Mouse (Mus musculus) c-Kit-positive CD71-negative TER-119-negative erythroid progenitor cells, embryonic 14.5 days (primary cell): ENCODE measurements around the gene Sphk2.

Experiments
- DNase-seq: peaks from one replicate; pipeline ENCODE4 v3.0.0-alpha.2; 2013; ENCODE audit warnings: low read depth

Sphk2 gene

DNA sequence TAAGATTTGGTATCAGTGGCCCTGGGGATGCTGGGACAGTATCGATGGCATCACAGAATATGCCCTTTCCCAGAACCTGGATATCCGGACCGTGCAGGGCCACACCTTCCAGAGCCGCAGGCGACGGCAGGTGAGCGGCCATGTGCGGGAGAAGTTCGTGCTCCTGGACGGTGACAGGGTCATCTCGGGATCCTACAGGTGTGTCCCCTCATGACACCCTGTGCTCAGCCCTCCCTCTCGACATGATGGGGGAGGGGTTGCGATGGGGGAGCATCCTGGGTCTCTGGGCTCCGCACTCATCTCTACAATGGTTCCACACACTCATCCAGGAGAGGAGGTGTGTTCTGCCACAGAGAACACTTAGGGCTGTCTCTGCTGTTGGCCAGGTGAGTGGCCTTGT, 6.0 kb upstream of the Sphk2 start:
- no peak for DNase-seq

DNA sequence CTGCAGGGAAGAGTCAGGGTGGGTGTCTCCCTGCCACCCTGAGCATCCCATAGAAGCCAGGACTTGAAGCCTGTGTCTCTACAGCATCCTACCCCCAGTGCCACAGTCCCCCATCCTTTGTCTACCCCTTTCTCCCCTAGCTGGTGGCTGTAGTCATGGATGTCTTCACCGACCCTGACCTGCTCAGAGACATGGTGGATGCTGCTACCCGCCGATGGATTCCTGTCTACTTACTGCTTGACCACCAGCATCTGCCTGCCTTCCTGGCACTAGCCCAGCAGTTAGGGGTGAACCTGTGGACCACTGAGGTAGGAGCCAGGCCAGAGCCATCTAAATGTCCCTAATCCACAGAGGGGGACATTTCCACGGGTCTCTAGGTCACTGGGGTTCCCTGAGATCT, 5.5 kb upstream of the Sphk2 start:
- DNase-seq, result no peak

DNA sequence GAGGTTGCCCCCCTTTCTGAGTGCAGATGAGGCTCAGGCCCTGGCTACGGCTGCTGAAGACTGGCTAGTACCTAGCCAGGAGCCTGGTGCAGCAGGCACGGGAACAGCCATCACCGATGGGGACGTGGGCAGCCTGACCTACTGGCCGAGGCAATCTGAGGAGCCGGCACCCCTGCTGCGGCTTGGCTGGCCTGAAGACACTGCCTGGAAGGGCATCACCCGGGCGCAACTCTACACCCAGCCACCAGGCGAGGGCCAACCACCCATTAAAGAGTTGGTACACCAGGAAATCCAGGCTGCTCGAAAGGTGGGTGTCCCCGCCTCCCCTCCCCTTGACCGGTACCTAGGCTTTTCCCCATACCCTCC, 4.5 kb upstream of the Sphk2 start:
- DNase-seq, result no peak

DNA sequence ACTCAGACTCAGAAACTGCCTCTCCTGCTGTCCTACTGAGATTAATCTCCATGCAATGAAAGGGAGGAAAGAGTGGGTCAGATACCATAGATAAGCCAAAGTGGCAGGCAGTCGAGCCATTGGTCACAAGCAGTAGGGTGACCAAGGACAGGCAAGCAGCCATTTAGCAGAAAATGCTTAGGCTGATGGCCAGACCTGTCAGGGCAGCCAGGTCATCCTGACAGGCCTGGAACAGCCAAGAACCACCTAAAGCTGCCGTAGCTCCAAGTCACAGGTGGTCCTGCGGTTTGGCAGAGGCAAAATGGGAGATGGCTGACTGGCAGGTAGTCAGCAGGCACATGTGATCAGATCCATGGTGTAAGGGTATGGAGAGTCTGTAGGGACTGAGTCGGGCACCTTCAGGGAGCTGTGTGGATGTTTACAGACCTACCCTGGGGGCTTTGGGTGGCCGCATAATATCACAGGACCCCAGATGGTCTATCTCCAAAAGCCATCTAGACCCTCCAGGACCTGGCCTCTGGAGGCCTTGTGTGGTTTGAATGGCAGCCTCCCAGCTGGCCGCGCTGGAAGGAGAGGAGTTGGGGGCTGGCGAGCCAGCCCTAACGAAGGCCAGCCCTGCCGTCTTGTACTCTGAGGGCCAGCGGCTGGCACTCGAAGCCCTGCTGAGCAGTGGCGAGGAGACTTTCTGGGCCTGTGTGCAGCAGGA, 4.0 kb upstream of the Sphk2 start:
- DNase-seq, result no peak

DNA sequence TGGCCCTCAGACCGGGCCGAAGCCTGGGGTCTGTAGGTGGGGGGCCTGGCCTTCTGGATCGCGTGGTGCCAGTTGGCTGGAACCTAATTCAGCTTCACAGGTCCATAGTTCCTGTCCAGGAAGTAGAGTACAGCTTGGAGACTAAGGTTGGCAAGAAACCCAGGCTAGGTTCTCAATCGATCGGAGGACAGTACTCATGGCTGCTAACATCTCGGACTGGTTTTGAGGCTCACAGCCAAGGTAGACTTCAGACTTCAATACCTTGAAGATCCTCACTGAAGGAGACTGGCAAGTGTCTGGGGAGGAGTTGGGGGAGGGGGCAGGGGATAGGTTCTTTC, 3.4 kb upstream of the Sphk2 start:
- DNase-seq, result no peak

DNA sequence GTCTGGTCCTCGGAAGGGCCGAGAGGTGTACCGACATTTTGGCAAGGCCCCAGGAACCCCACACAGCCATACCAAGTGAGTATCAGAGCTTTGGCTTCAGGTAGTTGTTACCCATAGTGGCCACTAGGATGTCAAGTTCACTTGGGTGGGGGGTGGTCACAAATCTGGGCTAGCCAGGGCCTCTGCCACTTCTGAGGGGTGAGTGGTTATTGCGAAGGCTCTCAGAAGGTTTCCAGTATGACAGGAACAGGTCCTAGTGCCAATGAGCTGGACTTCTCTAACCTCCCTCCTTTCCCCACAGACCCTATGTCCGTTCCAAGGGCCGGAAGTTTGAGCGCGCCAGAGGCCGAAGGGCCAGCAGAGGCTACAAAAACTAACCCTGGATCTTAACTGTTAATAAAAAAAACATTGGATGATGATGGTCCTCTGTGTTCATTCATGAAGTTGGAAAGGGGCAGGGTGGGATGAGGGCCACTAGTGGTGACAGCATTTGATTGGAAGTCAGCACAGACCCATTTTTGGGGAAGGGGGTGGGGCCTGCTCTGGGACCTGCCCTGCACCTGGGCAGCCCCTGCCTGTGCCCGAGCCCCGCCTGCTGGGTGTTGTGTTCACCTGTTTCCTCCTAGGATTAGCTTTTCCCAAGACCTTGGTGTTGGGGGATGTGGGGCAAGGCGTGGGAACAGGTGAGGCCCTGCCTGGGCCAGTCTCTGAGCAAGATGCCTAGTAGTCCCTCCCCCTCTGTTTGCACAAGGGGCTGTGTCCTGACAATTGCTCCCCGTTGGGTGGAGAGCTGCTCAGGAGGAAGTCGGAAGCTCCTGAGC, 2.8 kb upstream of the Sphk2 start, which contains the start of gene Fam83e:
Gene Fam83e (plus strand): TSS at position 800 of the 821 bp plus-strand sequence.
- DNase-seq, result no peak

DNA sequence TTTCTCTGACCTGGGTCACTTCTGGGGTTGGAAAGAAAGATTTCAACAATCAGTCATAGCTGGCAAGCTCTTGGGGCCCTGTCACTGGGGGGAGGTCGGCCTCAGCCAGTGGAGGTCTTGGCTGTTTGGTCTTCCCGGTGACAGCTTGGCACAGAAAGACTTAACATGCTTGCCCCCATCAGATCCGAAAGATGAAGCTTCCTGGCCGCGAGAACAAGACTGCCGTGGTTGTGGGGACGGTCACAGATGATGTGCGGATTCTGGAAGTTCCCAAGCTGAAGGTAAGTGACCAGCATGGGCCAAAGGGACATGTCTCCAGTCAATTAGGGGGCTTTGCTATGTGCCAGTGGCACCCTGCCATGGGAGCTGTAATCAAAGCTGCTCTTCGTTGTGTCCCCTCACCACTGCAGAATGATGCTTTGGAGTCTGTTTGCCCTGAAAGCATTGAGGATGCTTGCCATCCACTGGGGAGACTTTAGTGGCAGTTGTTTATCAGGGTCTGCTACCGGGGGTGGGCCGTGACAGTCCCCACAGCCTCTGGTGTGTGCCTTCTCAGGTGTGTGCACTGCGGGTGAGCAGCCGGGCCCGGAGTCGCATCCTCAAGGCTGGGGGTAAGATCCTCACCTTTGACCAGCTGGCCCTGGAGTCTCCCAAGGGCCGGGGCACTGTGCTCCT, 2.1 kb upstream of the Sphk2 start:
- no peak for DNase-seq

DNA sequence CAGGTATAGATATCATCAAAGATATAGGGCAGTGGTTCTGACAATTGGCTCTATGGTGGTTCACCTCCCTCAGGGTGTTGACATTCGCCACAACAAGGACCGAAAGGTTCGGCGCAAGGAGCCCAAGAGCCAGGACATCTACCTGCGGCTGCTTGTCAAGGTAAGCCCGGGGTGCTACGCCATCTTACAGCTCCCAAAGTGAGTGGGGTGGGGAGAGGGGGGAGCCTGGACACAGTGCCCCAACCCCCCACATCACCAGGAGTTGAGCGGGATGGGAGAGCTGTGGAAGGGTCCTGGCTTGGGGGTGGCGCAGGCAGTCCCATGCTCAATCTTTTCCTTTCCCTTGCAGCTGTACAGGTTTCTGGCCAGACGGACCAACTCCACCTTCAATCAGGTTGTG, 1.4 kb upstream of the Sphk2 start:
- DNase-seq, result no peak

DNA sequence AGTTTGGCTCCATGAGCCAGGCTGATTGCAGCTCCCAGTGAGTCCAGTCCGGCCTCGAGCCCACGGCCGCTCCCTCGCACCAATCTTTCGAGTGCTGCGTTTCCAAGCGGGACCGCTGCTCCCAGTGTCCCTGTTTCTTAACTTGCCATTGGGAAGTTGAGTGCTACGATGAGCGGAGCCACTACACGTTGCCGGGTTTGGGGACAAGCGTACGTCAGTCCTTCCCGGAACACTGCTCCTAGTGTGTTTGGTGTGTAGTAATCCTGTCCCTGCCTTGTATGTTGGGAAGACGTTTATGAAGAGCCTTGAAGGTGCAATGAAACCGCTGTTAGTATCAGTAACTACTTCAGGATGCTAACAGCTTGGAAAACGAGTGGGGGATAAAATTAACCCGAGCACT, 529 bp upstream of the Sphk2 start:
- no peak for DNase-seq

DNA sequence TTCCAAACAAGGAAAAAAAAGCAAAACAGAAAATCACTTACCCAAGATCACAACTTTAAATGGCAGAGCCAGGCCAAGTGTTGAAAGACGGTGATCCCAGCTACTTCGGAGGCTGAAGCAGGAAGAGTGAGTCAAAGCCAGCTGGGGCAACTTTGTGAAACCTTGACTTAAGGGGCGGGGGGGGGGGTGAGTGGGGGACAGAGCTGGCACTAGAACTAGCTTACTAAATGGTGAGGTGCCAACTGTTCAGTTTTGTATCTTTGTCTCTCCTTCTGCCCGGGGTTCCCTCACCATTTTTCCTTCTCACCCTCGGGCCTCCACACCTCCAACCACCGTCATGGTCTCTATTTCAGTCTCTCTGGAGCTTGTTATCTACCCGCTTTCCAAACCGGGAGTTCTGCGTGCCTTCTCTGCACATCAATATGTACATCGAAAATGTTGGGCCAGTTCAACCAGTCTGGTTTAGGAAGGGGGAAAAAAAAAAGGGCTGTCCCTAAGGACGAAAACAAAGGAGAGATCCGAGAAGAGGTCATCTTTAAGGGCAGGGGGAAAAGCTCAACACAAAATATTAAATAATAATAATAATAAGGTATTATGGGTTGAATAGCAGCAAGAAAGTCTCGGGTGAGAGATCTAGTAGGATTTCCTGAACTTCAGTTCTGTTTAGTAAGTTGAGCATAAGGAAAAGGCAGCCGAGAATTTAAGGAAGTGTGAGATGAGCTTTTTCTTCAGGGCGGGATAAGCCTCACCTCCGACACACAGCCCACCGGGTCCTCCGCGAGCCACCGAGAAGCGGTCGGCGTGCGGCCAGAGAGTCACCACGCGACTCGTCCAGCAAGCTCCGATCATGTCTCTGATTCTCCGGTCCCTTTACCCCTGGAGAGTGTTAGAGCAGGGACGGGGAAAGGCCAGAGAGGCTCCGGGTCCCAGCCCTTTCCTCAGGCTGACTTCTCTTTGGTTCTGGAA, 567 bp downstream of the Sphk2 start:
- no peak for DNase-seq

DNA sequence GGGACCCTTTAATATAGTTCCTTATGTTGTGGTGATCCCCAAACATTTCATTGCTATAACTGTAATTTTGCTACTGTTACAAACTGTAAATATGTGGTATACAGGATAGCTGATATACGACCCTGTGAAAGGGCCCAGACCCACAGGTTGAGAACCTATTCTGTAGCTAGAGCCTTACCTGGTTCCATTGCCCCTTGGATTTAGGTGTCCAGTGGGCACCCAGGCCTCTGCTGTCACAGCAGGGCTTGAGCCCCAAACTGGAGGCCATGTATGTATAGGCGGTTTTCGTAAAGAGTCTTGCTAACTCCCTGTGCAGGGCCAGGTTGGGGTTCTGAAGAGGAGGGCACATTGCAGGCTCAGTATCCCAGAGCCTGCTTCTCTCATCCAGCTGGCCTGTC, 1.3 kb downstream of the Sphk2 start:
- no peak for DNase-seq

DNA sequence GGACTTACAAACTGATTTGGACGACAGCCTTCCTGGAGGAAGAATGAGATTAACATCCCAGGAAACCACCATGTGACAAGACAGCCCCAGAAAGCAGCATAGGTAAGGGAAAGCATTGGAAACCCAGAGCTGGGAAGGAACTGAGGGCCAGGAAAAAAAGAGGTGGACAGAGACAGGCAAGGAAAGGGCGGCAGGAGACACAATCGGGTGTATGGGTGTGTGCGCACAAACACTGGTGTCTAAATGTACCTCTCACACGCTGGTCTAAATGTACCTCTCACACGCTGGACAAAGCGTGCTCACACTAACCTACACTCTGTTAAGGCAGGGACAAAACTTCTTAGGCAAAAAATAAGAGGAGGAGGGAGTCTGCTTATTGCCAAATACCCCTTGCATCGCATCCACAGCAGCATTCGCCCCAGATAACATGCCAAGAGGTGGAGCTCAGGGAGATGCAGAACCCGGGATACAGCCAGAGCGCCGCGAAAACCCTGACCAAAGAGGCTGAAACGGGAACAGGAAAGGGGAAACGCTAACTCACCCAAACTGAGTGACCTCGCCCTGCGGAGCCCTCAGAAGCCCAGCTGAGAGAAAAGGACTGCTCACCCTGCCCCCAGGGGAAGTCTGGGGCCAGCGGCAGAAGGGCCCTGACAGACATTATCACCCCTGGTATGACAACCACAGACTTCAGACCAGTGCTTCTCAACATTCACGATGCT, 1.9 kb downstream of the Sphk2 start:
- DNase-seq, result no peak

DNA sequence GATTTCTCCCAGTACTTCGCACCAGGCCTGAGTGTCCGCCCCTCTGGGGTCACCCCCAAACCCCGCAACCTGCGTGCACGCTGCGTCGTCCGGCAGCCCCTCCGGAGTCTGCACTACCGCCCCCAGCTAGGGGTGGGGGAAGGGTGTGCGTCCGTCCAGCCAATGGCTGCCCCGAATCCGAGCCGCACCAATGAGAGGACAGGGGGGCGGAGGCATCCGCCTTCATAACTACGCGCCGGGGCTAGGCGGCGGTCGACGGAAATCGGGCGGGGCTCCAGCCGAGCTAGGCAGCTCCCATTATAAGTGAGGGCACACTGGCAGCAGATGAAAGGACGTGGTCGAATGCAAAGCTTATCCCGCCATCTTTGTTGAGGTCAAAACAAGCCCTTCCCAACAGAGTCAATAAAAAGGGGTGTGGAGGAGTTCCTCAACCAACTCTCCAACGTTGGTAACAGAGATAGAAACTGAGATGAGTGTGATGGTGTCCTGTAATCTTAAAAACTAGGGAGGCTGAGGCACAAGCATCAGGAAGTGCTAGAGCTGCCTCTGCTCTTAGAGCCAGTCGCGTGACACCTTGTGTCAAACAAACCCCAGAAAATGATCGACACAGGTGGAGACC, 2.6 kb downstream of the Sphk2 start, which contains the start of gene Rpl18:
Gene Rpl18 (plus strand): TSS at position 368 of the 619 bp plus-strand sequence.
- peak; percentile 92 for DNase-seq

DNA sequence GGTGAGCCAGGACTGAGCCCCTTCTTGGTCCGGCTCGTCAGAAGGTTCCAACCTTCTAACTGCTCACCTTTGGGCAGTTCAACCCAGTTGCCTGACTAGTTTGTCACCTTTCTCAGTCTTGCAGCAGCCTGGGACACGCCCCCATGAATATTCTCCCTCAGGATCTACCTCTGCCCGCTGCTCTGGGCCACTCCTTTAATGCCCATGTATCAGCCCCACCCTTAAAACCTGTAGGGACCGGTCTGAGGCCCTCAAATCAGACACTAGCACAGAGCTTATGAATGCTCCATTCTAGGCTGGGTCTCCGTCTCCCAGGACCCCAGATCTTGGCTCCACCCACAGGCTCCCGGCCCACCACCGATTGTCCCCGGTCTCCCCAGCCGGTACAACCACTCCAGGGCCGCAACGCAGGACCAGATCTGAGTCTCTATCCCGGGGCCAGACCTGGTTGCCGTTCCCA, 3.1 kb downstream of the Sphk2 start:
- DNase-seq, result no peak

DNA sequence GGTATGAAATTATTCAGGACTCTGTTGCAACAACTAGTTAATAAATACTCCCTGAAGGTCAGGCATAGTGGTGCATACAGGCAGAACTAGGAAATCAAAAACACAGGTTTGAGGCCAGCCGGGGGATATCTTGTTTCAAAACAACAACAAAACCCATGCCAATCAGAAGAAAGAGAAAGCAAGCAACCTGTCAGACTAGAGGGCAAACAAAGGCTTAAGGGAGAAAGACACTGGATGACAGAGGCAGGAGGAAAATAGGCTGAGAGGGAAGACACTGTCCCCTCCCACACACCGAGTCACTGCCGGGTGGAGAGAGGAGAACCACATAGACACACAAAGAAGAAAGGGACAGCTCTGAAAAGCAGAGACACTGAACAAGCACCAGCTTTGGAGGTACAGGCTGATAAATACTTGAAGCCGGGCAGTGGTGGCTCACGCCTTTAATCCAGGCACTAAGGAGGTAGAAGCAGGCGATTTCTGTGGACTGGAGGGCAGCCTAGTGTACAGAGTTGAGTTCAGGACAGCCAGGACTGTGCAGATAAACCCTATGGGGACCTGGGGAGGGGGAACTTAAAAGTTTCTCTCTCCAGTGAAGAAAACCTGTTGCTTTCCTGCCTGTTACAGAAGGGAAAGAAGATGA, 3.8 kb downstream of the Sphk2 start:
- DNase-seq, result no peak

DNA sequence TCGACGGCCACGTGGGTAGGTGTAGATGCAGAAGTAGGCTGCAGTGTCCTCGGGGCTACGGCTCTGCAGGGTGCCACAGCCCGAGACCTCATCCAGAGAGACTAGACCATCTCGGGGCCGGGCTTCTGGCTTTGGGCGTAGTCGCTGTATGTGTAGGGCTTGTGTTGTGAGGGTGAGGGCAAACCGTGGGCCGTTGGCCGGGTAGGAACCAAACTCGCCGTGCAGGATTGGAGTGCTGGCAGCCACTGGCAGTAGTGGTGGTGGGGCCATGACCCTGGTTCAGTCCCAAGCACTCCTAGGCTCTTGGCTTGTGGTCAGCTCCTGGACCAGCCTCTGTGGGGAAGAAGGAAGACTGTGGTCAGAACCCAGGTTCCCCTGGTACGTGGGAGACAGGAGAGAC, 4.4 kb downstream of the Sphk2 start:
- DNase-seq, result no peak

DNA sequence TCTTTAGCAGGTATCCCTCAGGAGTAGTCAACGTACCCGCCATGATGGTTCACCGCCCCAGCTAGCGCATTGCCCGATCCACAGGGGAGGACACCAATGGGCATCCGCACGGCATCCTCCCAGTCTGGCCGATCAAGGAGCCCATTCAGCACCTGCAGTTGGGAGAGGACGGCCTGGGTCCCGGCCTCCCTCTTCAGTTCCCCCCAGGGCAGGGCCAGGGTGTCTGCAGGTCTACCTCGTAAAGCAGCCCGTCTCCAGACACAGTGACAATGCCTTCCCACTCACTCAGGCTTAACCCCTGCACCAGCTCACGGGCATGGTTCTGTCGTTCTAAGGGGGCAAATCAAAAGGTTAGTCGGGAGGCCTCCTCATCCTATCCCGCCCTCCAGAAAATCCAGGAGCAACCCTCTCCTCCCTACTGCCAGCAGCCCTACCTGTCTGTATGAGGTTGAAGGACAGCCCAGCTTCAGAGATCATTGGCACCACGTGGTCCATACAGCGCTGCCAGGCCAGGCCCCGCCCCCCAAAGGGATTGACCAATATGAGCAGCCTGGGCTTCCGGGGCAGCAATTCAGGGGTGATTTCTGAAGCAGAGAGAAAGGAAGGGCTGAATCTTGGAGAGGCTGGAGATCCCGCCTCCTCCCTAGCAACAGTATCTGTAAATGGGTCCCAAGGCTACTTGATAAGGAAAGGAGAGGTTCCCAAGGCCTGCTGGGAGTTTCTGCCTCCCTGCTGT, 5.6 kb downstream of the Sphk2 start:
- DNase-seq, result no peak

DNA sequence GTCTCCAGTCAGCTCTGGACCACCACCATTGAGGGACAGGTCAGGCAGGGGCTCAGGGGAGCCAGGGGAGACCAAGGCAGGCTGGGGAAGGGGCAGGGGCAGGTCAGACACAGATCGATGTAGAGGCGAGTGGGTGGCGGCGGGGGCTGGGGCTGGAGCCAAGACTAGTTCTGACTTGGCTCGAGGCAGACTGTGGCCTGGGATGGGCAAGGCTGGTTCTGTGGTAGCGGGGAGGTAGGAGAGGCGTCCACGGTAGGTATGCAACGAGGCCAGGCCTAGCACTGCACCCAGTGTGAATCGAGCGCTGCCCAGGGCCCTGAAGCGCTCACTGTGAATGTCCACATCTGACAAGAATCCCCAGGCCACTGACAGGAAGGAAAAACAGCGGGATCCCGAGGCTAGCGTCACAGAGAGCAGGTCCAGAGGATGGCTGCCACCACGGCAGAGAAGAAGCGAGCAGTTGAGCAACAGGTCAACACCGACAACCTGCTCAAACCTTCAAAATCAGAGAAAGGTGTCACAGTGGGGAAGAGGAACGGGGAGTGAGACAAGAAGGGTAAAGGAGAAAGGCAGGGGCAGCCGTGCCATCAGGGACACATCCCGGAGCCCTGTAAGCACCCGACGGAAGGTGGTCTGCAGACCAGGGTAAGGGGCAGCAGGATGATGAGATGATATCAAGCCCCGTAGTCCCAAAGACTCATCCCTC, 6.3 kb downstream of the Sphk2 start:
- no peak for DNase-seq
